Mouse (Mus musculus) thymus, postnatal 0 days (tissue): ENCODE data around the gene Rpl18a. TPM values are rescaled to one million over a fixed set of nuclear protein-coding genes. Genes with fewer than 3 reads are reported as not detected.

ENCODE experiments used
- DNase-seq: peaks from one replicate; pipeline ENCODE4 v3.0.0-alpha.2; 2015; ENCODE audit warnings: low spot score
- microRNA counts: library from miRNA; unstranded; fragments of <30 nt; microRNA quantifications from one replicate; lab custom pipeline; 2015
- microRNA-seq: library from miRNA; unstranded; fragments of <30 nt; microRNA quantifications from one replicate; pipeline ENCODE4, GENCODE M21; 2016; ENCODE audit warnings: borderline number of aligned reads
- polyA plus RNA-seq: library from polyadenylated mRNA; unstranded; fragments of >200 nt; fragmentation: Nextera tagmentation; extraction: Ambion mirVana; gene quantifications from 2 replicates; pipeline ENCODE4 v1.2.1, GENCODE M21; 2015

The Rpl18a gene
- polyA plus RNA-seq, 1 experiment from 2014 or later, result 6,882 TPM

DNA sequence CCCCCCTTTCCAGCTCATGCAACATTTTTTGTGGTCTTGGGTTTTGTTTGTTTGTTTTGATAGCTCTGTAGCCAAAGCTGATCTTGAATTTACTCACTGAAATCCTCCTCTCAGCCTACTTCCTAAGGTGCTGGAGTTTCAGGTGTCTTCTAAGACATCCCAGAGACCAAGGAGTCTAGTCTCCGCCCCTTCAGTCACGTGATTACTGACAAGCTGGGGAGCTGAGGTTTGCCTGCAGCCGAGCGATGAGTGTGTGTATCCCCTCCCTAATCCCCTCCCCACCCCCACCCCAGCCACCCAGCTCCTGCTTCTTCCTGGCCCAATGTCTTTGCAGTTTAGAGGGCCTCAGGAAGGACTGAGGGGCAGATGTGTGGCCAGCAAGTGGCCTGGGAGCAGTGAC, 39.7 kb downstream of the Rpl18a start:
- peak; percentile 52 for DNase-seq

- peak; percentile 61 for DNase-seq
These were observed 40.5 kb downstream of the Rpl18a start for GRCm38 (mm10) chr8:70856541-70857197.

DNA sequence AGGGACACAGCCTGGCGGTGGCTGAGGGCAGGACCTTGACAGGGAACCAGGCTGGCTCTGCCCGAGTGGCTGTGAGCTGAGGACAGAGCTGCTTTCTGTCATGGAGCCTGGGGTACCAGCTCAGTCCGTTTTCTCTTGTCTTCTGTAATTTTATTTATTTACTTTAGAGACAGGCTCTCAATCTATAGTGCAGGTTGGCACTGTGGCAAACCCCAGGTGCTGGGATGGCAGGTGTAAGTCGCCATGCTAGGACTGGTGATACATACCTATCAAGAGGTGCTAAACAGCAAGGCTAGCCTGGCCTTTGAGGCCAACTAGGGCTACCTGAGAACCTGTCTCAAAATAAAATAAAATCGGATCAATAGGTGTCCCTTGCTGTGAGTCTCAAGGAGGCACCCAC, 41.2 kb downstream of the Rpl18a start:
- DNase-seq, result no peak

DNA sequence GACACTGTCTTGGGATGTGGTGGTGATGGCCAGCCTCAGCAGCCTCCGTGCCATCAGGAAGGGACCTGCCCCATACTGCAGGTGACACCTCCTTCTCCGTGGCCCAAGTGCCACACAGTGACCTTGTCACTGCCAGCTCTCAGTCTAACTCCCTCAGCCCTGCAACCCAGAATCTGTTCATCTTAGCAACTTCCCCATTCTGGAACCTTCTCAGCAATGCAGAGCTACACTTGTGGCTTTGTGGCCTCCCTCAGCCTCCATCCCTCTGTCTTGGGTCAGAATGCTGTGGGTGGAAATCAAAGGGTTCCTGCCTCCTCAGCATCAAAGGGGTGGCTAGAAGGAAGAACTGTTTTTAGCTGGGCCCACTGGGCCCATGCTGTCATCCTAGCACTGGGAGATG, 43.3 kb downstream of the Rpl18a start:
- DNase-seq, result no peak

GRCm38 (mm10) chr8:70852595-70853231, 44.5 kb downstream of the Rpl18a start:
- DNase-seq, result no peak

GRCm38 (mm10) chr8:70851837-70852236, 45.4 kb downstream of the Rpl18a start:
- DNase-seq, result no peak

GRCm38 (mm10) chr8:70850947-70851346, 46.3 kb downstream of the Rpl18a start:
- no peak for DNase-seq

DNA sequence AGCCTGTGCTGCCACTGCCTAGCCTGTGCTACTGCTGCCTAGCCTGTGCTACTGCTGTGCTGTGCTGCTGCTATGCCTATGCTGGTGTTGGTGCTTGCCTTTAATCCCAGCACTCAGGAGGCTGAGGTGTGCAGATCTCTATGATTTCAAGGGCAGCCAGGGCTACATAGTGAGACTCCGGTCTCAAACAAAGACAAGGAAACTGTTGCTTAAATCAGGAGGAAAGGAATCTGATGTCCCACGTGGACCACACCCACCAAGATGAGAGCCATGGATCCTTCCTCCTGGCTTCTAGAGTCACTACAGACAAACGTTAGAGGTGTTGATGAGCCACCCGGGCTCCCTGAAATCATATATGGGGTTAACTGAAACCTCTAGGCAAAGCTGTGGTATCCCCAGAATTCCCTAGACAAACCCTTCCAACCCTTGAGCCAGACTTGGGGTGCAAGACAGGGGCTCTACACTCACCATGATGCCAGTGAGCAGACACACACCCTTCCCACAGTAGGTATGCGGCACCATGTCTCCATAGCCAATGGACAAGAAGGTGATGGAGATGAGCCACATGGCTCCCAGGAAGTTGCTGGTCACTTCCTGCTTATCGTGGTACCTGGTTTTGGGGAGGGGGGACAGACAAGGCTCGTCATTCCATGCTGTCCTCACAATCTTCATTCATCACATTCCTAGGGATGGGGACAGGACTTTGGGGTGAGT, 46.9 kb downstream of the Rpl18a start:
- DNase-seq, result no peak

GRCm38 (mm10) chr8:70849333-70849990, 47.8 kb downstream of the Rpl18a start:
- DNase-seq, result no peak

DNA sequence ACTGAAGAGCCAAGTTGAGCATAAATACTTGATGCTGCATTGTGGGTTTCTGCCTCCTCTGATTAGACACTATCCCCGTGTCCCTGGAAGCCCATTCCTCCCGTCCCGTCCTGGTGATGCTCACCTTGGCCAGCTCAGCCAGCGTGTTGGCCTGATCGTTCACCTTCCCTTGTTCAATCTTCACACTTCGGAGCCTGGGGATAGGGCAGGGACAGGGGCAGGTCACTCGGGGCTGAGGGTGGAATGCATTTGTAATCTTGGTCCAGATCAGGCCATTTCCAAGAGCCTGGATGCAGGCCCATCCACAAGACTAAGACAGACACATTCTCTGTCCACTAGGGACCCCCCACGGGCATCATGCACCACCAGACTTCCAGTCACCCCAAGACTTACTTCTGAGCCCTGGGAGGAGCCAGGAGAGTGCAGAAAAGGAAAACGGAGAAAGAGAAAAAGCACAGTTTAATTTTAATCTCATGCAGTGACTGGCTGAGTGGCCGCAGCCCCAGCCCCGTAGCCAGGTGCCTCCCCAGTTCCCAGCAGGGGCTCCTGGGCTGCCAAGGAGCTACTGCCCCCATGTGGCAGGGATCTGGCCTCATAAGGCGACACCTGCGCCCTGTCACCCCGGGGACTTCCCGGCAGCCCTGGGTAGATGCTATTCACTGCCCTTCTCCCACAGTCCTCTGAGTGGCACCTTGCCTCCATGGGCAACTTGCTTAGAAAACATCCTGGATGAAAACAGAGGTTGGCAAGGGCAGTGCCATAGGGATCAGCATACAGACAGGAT, 50.6 kb downstream of the Rpl18a start:
- peak; percentile 58 for DNase-seq

DNA sequence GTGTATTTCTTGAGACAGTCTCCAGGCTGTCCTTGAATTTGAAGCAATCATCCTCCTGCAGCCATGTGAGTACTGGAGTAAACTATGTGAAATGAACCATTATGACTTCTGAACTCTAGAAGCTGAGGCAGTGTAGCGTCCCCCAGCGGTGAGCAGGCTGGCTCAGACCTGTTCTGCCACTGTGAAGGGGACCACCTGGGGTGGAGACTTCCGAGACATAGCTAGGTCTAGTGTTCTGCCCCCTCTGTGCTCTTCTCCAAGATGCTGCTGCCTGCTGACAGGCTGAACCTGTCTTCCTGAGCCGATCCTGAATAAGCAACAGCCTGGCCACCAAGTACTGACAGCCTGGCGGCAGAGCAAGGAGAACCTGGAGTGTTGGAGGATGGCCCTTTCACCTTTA, 52.1 kb downstream of the Rpl18a start:
- no peak for DNase-seq

MicroRNA genes within 50 kb of the gene (microRNA counts, 519-probe panel; counts per million panel counts)
- microRNA mmu-miR-1969 (lab: Ali Mortazavi, UCI), result 473 counts per million, percentile 71 among the panel's probes with 10 or more counts

Small RNA genes lying within 50 kb of the gene (microRNA-seq; reads per million reads assigned to microRNA genes)
- gene Mir1969 (not detected), gene Mir7067 (1.2 reads per million)

Other genes starting within 250 kb of the Rpl18a start
- 33.2 and 43.0 TPM in 2 replicates for gene Pgpep1, start 237.0 kb downstream of the Rpl18a start, polyA plus RNA-seq
- gene Lsm4, start 224.2 kb downstream of the Rpl18a start, polyA plus RNA-seq, result 333 and 377 TPM in 2 replicates
- gene Jund, start 198.5 kb downstream of the Rpl18a start, polyA plus RNA-seq, result 85.7 and 111 TPM in 2 replicates
- gene Iqcn, start 194.0 kb downstream of the Rpl18a start, polyA plus RNA-seq, result 0.04 and 0.06 TPM in 2 replicates
- gene Gm3336, start 178.9 kb downstream of the Rpl18a start, polyA plus RNA-seq, result 0.29 and 0.32 TPM in 2 replicates
- 0.28 and 0.35 TPM in 2 replicates for gene Pde4c, start 173.7 kb downstream of the Rpl18a start, polyA plus RNA-seq
- gene Rab3a, start 142.7 kb downstream of the Rpl18a start, polyA plus RNA-seq, result 7.0 and 8.0 TPM in 2 replicates
- 54.3 and 54.4 TPM in 2 replicates for gene Mpv17l2, start 136.5 kb downstream of the Rpl18a start, polyA plus RNA-seq
- gene Pik3r2, start 120.7 kb downstream of the Rpl18a start, polyA plus RNA-seq, result 35.1 and 38.6 TPM in 2 replicates
- 37.2 and 37.3 TPM in 2 replicates for gene Mast3, start 92.4 kb downstream of the Rpl18a start, polyA plus RNA-seq
- gene Il12rb1, start 89.0 kb downstream of the Rpl18a start, polyA plus RNA-seq, result 16.2 TPM in 2 replicates
- gene Arrdc2, start 57.7 kb downstream of the Rpl18a start, polyA plus RNA-seq, result 11.0 and 11.4 TPM in 2 replicates
- 0.36 and 0.85 TPM in 2 replicates for gene Kcnn1, start 34.2 kb downstream of the Rpl18a start, polyA plus RNA-seq
- 93.8 and 98.6 TPM in 2 replicates for gene Ccdc124, start 23.5 kb downstream of the Rpl18a start, polyA plus RNA-seq
- gene Slc5a5, start 4.7 kb downstream of the Rpl18a start, polyA plus RNA-seq, result 0.49 and 1.6 TPM in 2 replicates
- 45.0 and 45.3 TPM in 2 replicates for gene Map1s, start 8.5 kb upstream of the Rpl18a start, polyA plus RNA-seq